Mouse (Mus musculus) kidney, adult 9 months (tissue): ENCODE results near the gene 2310030G06Rik.

Experiments used
- DNase-seq: peaks from one replicate; pipeline ENCODE4 v3.0.0; 2022

The 2310030G06Rik gene

GRCm38 (mm10) chr9:50698418-50699409 is 47.6 kb downstream of the 2310030G06Rik start:
- no peak for DNase-seq

DNA sequence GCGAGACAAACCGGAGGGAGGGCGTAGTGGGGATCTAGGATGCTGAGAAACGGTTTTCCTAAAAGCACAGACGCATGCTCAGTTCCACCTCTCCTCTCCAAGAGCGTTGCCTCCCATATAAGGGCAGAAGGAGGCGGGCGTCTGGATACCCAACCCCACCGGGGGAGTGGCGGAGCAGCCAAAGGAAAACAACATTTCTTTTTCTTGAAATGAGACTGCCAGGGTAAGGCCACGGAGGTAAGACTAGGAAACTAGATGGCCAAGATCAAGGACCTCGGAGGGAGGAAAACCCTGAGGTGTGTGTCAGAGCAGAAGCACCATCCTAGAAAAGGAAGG is 48.7 kb downstream of the 2310030G06Rik start:
- peak; percentile 83 for DNase-seq

GRCm38 (mm10) chr9:50696851-50697705 is 49.3 kb downstream of the 2310030G06Rik start:
- DNase-seq = no peak

DNA sequence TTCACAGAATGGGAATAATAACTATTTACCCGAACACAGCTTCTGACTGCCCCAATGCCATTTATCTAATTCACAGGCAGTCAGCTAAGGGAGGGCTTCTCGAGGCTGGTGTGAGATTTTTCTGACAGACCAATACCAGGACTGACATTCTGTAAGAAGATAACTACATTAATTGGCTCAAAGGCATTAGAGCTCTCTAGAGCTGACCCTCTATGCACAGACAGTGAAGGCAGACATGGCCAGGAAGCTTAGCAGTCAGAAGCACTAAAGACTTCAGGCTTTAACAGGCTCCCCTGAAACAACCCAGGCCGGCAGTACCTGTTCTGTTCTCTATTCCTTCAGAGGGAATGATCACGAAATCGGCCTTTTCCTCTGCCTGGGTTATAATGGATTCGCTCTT is 51.2 kb downstream of the 2310030G06Rik start:
- no peak for DNase-seq

GRCm38 (mm10) chr9:50693631-50694030 is 52.7 kb downstream of the 2310030G06Rik start:
- peak; percentile 92 for DNase-seq

DNA sequence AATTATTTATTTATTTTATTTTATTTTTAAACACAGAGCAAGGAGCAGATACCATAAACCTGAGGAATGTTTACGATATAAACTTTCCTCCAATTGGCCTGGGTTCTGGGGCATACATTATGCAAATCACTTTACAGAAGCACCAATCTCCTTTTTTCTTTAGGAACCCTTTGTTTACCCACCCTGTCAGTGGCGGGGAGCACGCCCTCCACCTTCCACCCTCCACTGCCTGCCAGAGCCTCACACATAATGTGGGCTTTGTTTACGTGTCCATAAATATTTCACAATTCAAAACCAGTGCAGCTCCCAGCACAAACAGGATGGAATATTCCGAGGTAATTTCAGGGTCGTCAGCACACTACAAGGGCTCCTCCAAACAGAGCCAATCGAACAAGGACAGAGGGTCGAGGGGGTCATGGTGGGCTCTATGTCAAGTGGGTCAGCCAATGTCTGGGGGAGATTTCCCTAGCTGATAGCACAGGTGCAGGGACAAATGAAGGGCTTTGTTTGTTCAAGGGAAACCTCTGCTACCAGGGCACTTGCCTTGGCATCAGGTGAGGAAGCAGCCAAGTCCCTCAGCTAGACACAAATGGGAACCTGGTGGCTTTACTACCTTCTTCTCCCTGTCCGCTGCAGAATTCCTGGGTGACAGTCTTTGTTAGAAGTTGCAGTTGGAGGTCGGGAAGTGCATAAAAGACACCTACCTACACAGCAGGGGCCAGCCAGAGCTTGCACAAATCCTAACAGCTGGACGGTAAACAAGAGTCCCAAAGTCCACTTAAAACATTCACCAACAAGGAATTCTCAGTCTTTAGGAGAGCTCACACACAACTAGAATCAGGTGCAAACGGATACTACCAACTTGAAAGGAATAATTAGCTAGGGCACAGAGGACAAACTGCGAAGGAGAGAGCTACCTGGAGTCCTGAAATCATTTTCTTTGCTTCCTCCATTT is 53.4 kb downstream of the 2310030G06Rik start:
- DNase-seq = peak; percentile 72
